Mouse (Mus musculus) monocyte, adult 5-6 weeks (primary cell): Measurements from ENCODE around the gene Neb. TPM values are rescaled to one million over a fixed set of nuclear protein-coding genes. Genes with fewer than 3 reads are reported as not detected.
"Not testable (repeated sequence)": the region's sequence is repeated elsewhere in the genome, so short reads cannot be mapped to it uniquely, and the experiment has no call there.

Source experiments
- ATAC-seq: fragments of 153-309, 156-312 bp; replicated peaks from 2 replicates; pipeline ENCODE4 v1.8.0; 2017; ENCODE audit warnings: mild to moderate bottlenecking; ENCODE audit not compliant: low TSS enrichment, insufficient number of reproducible peaks, severe bottlenecking, poor library complexity, low FRiP score
- total RNA-seq: library from RNA; stranded (forward); fragments of 200-1000, 200-491, 200-594 nt; gene quantifications from 3 replicates; pipeline ENCODE4 v1.2.3, GENCODE M21; 2017

Gene Neb
- total RNA-seq, 1 experiment from 2014 or later: 0.10 TPM

GRCm38 (mm10) chr2:52237892-52238291 is 140.4 kb downstream of the Neb start:
- no peak for ATAC-seq

GRCm38 (mm10) chr2:52227584-52227983 is 150.7 kb downstream of the Neb start:
- no peak for ATAC-seq

GRCm38 (mm10) chr2:52224366-52224765 is 153.9 kb downstream of the Neb start:
- no peak for ATAC-seq

- ATAC-seq: no peak
These were observed 158.2 kb downstream of the Neb start for GRCm38 (mm10) chr2:52220074-52220473.

GRCm38 (mm10) chr2:52215945-52216344 is 162.3 kb downstream of the Neb start:
- ATAC-seq: no peak

GRCm38 (mm10) chr2:52212561-52212961 is 165.7 kb downstream of the Neb start:
- ATAC-seq: no peak

- ATAC-seq: no peak
These were observed 166.8 kb downstream of the Neb start for GRCm38 (mm10) chr2:52211358-52211899.

GRCm38 (mm10) chr2:52210685-52211084 is 167.6 kb downstream of the Neb start:
- no peak for ATAC-seq

- ATAC-seq: no peak
These were observed 173.3 kb downstream of the Neb start for GRCm38 (mm10) chr2:52204992-52205391.

GRCm38 (mm10) chr2:52193629-52194028 is 184.6 kb downstream of the Neb start:
- ATAC-seq: no peak

- ATAC-seq: peak; percentile 31; the same call in 1 of the 2 replicates
These were observed 198.6 kb downstream of the Neb start for GRCm38 (mm10) chr2:52179678-52180077.

GRCm38 (mm10) chr2:52177726-52178125 is 200.5 kb downstream of the Neb start:
- ATAC-seq: no peak

- no peak for ATAC-seq
These were observed 201.1 kb downstream of the Neb start for GRCm38 (mm10) chr2:52177184-52177583.

- no peak for ATAC-seq
These were observed 201.7 kb downstream of the Neb start for GRCm38 (mm10) chr2:52176537-52176936.

GRCm38 (mm10) chr2:52174951-52175350 is 203.3 kb downstream of the Neb start:
- ATAC-seq: no peak

- no peak for ATAC-seq
These were observed 208.8 kb downstream of the Neb start for GRCm38 (mm10) chr2:52169243-52170005.

- no peak for ATAC-seq
These were observed 225.2 kb downstream of the Neb start for GRCm38 (mm10) chr2:52153064-52153463.

GRCm38 (mm10) chr2:52133351-52133750 is 244.9 kb downstream of the Neb start:
- no peak for ATAC-seq

GRCm38 (mm10) chr2:52131370-52131769 is 246.9 kb downstream of the Neb start:
- ATAC-seq: not testable (repeated sequence)

GRCm38 (mm10) chr2:52114086-52114485 is 264.2 kb downstream of the Neb start:
- ATAC-seq: no peak
